Mouse (Mus musculus) G1E (cell line): Measurements from ENCODE around the gene Plagl2.
"Not testable (repeated sequence)": the region's sequence is repeated elsewhere in the genome, so short reads cannot be mapped to it uniquely, and the experiment has no call there.

Experiments
- CTCF ChIP-seq: IDR thresholded peaks from 2 replicates; pipeline ENCODE4 v1.5.1; 2012; ENCODE audit warnings: low read depth, low read length, inconsistent platforms, mixed read lengths
- GATA1 ChIP-seq: IDR thresholded peaks from 2 replicates; pipeline ENCODE4 v1.6.1; 2012; ENCODE audit warnings: borderline replicate concordance, low read length, inconsistent platforms, mixed read lengths
- GATA2 ChIP-seq: IDR thresholded peaks from 2 replicates; pipeline ENCODE4 v1.6.1; 2012; ENCODE audit warnings: low read depth, low read length, inconsistent platforms, borderline replicate concordance
- POLR2AphosphoS5 ChIP-seq: IDR thresholded peaks from 2 replicates; pipeline ENCODE4 v1.6.1; 2012; ENCODE audit warnings: low read depth, low read length, inconsistent platforms; ENCODE audit not compliant: insufficient replicate concordance
- TAL1 ChIP-seq: conservative IDR thresholded peaks from 2 replicates; pipeline ENCODE4 v1.6.1; 2012; ENCODE audit warnings: low read depth, low read length, inconsistent platforms, mixed read lengths

- TF ChIP-seq CTCF, POLR2AphosphoS5, GATA1, GATA2, TAL1: not testable (repeated sequence)
These were observed 33.1 kb upstream of the Plagl2 start for GRCm38 (mm10) chr2:153274200-153274918.
